Mouse (Mus musculus): Measurements from ENCODE around the gene Tmem100.

Tmem100 gene

DNA sequence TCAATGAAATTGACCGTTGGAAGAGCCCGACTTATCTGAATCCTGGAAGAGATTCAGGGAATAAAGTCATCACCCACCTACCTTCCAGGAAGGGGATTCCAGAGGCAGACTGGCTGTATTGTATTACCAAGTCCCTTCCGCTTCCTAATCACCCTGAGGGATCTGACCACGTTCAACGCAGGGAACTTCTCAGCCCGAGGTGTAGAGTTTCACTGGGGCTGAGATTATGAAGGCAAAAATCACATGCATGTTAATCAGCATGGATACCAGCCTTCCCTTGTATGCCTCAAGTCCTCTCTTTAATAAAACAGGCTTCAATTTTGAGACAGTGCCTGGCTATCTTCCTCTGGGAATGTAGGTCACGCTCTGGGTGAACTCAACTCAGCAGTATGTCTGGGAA, 14.9 kb upstream of the Tmem100 start:
- no peak for DNase-seq (ENCODE audit: low spot score in 2 of 2)

DNA sequence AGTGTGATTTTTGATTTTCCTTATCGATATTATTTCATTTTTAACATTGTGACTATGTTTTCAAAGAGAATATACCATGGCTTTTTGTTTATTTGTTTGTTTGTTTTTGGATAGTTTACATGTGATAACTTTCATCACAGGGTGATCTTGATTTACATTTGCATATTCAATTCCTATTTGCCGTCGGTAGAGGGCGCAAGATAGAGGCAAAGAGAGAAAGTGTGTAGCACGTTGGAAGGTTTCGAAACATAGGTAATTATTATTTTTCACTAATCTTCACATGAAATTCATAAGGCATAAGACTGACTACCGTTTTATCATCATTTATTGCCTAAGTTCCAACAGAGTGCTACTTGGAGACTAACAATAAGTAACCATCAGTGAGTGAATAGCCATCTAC, 11.0 kb upstream of the Tmem100 start:
- no peak for DNase-seq (ENCODE audit: low spot score in 2 of 2)

- peak; percentile 46 to 50 for DNase-seq (ENCODE audit: low spot score in 2 of 2)
These were observed 4.0 kb upstream of the Tmem100 start for GRCm38 (mm10) chr11:90025891-90026801.

DNA sequence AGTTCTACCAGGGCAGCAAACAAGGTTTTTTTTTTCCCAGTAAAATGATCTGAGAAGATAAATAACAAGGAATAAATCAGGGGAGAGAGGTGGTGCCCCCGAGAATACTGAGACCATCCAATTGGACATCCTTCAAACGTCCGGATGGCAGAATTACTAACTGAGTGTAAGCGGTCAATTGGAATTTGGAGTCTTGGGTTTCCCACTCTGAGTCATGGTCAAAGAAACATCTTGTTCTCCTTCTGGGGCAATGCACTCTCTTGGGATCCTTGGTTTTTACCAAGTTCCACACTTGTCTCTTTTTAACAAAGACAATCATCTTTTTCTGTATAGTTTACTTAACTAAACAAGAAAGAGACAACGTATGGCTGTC, 3.4 kb upstream of the Tmem100 start:
- no peak for DNase-seq (ENCODE audit: low spot score in 2 of 2)

- no peak for DNase-seq (ENCODE audit: low spot score in 2 of 2)
These were observed 2.9 kb upstream of the Tmem100 start for GRCm38 (mm10) chr11:90027216-90027615.

GRCm38 (mm10) chr11:90028746-90029145, 1.4 kb upstream of the Tmem100 start:
- no peak for DNase-seq (ENCODE audit: low spot score in 2 of 2)

DNA sequence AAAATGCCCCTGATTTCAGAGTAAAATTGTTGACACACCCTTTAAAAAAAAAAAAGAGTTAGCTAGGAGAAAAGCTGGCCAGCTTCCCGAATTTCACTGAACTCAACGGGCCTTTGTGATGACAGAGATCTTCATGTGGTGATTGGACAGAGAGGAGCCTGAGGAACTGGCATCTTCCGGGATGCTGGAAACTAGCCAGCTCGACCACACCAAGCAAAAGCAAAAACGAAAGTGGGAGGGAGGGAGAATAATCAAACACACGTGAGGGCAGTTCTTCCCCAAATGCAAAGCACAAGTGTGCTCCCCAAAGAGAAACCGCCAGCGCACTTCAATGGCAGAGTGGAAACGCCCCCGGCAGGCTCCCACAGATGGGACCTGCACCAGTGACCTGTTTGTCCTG, 794 bp upstream of the Tmem100 start:
- peak; percentile 69 to 71 for DNase-seq (ENCODE audit: low spot score in 2 of 2)

DNA sequence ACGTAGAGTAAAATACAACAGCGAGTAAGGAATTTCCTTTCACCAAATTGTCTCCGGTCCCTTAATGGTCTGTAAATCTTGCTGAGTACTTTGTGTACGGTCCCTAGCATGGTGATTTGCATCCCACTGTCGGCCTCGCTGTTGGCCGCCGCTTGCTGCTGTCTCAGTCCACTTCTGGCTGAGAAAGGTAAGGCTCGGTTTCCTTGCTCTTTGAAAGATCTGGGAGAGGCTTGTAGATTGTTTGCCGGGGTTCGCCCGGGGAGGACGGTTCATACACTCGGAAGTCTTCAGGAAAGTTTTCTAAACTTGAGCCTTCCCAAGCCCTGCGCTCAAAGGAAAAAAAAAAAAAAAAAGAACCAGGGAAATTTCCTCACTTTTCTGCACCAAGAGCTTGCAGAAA, 409 bp downstream of the Tmem100 start:
- peak; percentile 35 to 61 for DNase-seq (ENCODE audit: low spot score in 2 of 2)

DNA sequence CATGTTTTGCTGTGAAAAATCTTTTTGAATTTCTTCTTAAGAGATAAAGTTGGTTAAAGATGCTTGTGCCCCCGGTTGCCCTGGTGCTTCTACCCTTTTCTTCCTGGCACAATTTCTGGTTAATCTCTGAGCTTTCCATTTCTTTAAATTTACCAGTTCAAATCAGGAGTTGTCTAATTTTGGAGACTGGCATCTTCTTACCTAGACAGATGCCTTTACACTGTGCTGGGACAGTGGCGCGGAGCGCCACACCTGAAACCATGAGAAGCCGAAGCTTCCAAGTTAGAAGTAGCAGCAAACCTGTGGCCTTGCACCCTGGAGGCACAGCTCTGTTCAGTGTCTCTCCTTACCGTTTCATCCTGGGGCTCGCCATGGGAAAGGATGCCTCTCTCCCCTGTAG, 928 bp downstream of the Tmem100 start:
- DNase-seq (ENCODE audit: low spot score in 2 of 2): no peak

- DNase-seq (ENCODE audit: low spot score in 2 of 2): no peak
These were observed 2.7 kb downstream of the Tmem100 start for GRCm38 (mm10) chr11:90032807-90033206.

- DNase-seq (ENCODE audit: low spot score in 2 of 2): no peak
These were observed 3.3 kb downstream of the Tmem100 start for GRCm38 (mm10) chr11:90033442-90033841.

- DNase-seq (ENCODE audit: low spot score in 2 of 2): peak in 1 of 2 experiments; percentile 58
These were observed 4.5 kb downstream of the Tmem100 start for GRCm38 (mm10) chr11:90034646-90035045.

DNA sequence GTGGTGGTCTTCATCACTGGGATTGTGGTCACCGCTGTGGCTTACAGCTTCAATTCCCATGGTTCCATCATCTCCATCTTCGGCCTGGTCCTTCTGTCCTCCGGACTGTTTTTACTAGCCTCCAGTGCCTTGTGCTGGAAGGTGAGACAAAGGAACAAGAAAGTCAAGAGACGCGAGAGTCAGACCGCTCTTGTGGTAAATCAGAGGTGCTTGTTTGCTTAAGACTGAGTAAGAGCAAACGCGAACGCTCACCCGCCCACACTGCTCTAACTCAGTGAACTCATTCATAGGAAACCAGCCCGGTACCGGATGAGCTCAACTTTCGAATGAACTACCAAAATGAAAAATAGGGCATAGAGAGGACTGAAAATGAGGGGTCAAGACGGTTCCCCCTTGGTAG, 5.4 kb downstream of the Tmem100 start:
- DNase-seq (ENCODE audit: low spot score in 2 of 2): no peak

DNA sequence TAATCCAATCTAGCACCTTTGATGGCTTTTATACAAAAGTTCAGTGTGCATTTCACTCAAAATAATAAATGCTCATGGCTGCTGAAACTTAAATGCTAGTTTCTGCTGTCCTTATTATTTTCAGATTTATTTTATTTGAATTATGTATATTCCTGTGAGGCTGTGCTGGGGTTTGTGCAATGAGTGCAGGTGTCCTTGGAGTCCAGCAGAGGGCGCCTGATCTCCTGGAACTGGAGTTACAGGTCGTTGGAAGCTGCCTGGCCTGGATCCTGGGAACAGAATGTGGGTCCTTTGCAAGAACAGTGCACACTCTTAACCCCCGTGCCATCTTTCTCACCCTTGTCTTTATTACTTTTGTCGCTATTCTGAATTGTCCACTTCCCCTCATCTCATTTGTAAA, 6.3 kb downstream of the Tmem100 start:
- no peak for DNase-seq (ENCODE audit: low spot score in 2 of 2)

GRCm38 (mm10) chr11:90038022-90038421, 7.9 kb downstream of the Tmem100 start:
- peak in 1 of 2 experiments; percentile 39 for DNase-seq (ENCODE audit: low spot score in 2 of 2)

GRCm38 (mm10) chr11:90044459-90044858, 14.3 kb downstream of the Tmem100 start:
- no peak for DNase-seq (ENCODE audit: low spot score in 2 of 2)

DNA sequence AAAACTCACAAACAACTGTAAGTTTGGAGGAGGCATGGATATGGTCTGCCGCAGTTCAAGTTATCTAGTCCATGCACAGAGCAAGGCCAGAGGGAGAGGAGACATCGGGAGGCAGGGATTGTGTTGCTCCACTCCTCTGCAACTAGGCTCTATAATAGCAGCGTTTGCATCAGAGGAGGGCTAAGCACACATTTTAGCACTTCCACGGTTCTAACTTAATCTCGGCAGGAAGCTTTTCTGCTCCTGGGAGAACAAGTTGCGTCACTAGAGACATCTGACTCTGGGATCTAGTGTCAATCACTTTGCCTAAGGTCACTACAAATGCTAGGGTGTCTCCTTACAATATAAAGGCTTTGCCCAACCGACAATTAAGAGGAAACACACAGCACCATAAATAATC, 16.1 kb downstream of the Tmem100 start:
- no peak for DNase-seq (ENCODE audit: low spot score in 2 of 2)

GRCm38 (mm10) chr11:90047271-90047670, 17.1 kb downstream of the Tmem100 start:
- DNase-seq (ENCODE audit: low spot score in 2 of 2): no peak

DNA sequence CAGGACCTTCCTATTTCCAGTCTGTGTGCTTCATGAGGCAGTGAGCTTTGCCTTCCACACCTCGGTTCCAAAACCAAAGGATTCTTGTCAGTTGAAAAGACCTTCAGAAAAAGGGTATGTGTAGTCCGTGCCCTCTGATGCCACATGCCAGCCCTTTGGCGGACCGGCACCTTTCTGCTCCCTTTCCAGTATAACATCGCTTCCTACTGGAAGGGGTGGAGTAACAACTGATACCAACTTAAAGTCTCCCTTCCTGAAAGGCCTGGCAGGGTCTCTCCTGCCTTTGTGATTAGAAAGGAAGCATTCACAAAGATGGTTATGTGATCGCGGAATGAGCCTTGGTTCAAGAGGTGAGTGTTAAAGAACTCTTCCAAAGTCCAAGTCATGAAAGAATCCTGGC, 19.9 kb downstream of the Tmem100 start:
- no peak for DNase-seq (ENCODE audit: low spot score in 2 of 2)

- DNase-seq (ENCODE audit: low spot score in 2 of 2): no peak
These were observed 22.6 kb downstream of the Tmem100 start for GRCm38 (mm10) chr11:90052785-90053184.

- no peak for DNase-seq (ENCODE audit: low spot score in 2 of 2)
These were observed 23.7 kb downstream of the Tmem100 start for GRCm38 (mm10) chr11:90053820-90054219.

DNA sequence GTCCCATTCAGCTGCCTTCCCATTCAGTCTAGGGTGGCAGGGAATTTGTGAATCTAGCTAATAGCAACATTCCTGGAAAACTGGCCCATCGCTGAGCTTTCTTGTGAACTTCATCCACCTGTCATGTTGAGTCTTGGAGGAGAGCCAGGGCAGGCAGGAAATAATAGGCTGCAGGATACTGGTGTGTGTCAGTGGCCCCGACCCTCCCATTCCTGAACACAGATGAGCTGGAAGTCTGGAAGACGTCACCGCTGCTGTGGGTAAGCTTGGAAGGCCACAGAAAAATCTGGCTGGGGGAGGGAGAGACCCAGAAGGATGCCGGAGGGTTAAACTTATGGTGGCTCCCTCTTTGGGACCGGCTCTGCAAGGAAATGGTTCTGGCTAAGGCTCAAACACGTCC, 24.3 kb downstream of the Tmem100 start:
- DNase-seq (ENCODE audit: low spot score in 2 of 2): peak; percentile 39 to 43

GRCm38 (mm10) chr11:90057070-90057469, 26.9 kb downstream of the Tmem100 start:
- DNase-seq (ENCODE audit: low spot score in 2 of 2): no peak

GRCm38 (mm10) chr11:90059241-90059640, 29.1 kb downstream of the Tmem100 start:
- DNase-seq (ENCODE audit: low spot score in 2 of 2): no peak
